Mouse (Mus musculus): ENCODE data around the gene Srgap2. TPM values are rescaled to one million over a fixed set of nuclear protein-coding genes. Genes with fewer than 3 reads are reported as not detected.

Gene Srgap2
- 39.2 TPM for polyA plus RNA-seq (2017; shearing (Covaris generic))

GRCm38 (mm10) chr1:131527281-131528080 is at the start of gene Srgap2, which contains the start of gene Fam72a:
Gene Srgap2 (minus strand): TSS chr1:131527352.
Gene Fam72a (plus strand): TSS chr1:131527903.

DNA sequence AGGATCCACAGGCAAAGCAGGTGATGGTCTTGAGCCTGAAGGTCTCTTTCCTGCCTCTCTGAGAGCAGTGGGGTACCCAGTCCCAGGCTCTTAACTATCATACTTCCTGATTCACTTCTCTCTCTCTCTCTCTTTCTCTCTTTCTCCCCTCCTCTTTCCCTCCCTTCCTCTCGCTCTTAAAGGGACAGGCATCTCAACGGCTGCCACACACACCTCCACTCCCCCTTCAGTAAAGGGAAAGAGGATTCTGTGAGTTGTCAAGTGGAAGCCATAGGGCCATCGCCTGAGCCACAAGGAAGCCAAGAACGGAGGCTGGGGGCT is 247.7 kb downstream of the Srgap2 start, which contains the start of gene Ikbke:
Ikbke (minus strand) TSS at position 151 of the 321 bp plus-strand sequence.

GRCm38 (mm10) chr1:131245089-131245856 is 281.9 kb downstream of the Srgap2 start, which contains the start of gene Rassf5:
Gene Rassf5 (minus strand): TSS chr1:131245258.

Other genes starting within 250 kb of the Srgap2 start
- gene Ikbke, start 247.7 kb downstream of the Srgap2 start, polyA plus RNA-seq (2017; shearing (Covaris generic)) = 99.2 TPM
- gene Fam72a, start 551 bp upstream of the Srgap2 start, polyA plus RNA-seq (2017; shearing (Covaris generic)) = 0.85 TPM
- gene Avpr1b, start 71.9 kb upstream of the Srgap2 start, polyA plus RNA-seq (2017; shearing (Covaris generic)) = 0.18 TPM
- gene Ctse, start 111.0 kb upstream of the Srgap2 start, polyA plus RNA-seq (2017; shearing (Covaris generic)) = 18.9 TPM
- not detected for gene Rab7b, start 161.3 kb upstream of the Srgap2 start, polyA plus RNA-seq (2017; shearing (Covaris generic))
- gene Slc26a9, start 216.7 kb upstream of the Srgap2 start, polyA plus RNA-seq (2017; shearing (Covaris generic)) = not detected

All from effector memory CD4-positive, alpha-beta T cell, adult 7 months (primary cell).